Mouse (Mus musculus) spleen, adult 2 months (tissue): ENCODE data around the gene Cdc42. TPM values are rescaled to one million over a fixed set of nuclear protein-coding genes. Genes with fewer than 3 reads are reported as not detected.

Experiments
- DNase-seq, 2 experiments: peaks; one replicate each; pipeline versions ENCODE4 v3.0.0 to v3.0.0-alpha.2; 2012 to 2021; ENCODE audit warnings: low spot score in 2 of 2, low read depth in 1 of 2
- H3K27ac ChIP-seq: fragments of 200-500 bp; 2 replicates; pipeline ENCODE4 v1.5.1; 2012; ENCODE audit warnings: low read length, inconsistent platforms; ENCODE audit not compliant: insufficient read depth
- H3K27me3 ChIP-seq: fragments of 200-500 bp; 2 replicates; pipeline ENCODE4 v1.6.1; 2012; ENCODE audit warnings: mild to moderate bottlenecking, moderate library complexity, low read length, inconsistent platforms; ENCODE audit not compliant: control insufficient read depth, insufficient read depth
- H3K36me3 ChIP-seq: fragments of 200-500 bp; 2 replicates; pipeline ENCODE4 v1.6.1; 2012; ENCODE audit warnings: mild to moderate bottlenecking, low read length, inconsistent platforms; ENCODE audit not compliant: control insufficient read depth, insufficient read depth
- H3K4me1 ChIP-seq: fragments of 200-500 bp; 2 replicates; pipeline ENCODE4 v1.6.1; 2011; ENCODE audit warnings: inconsistent platforms; ENCODE audit not compliant: control insufficient read depth, insufficient read depth, insufficient read length
- H3K4me3 ChIP-seq: fragments of 200-500 bp; 2 replicates; pipeline ENCODE4 v1.5.1; 2011; ENCODE audit warnings: mild to moderate bottlenecking, inconsistent platforms; ENCODE audit not compliant: insufficient read depth, insufficient read length; ENCODE audit errors: extremely low read depth
- CTCF ChIP-seq: fragments of 200-500 bp; IDR thresholded peaks from 2 replicates; pipeline ENCODE4 v1.5.1; 2011; ENCODE audit warnings: mild to moderate bottlenecking, inconsistent platforms; ENCODE audit not compliant: insufficient read depth, insufficient read length, insufficient replicate concordance; ENCODE audit errors: extremely low read depth
- POLR2A ChIP-seq: fragments of 200-500 bp; IDR thresholded peaks from 2 replicates; pipeline ENCODE4 v1.6.1; 2011; ENCODE audit warnings: low read depth, low read length, inconsistent platforms
- WGBS: fragments of 180-500 bp; shearing (Covaris S2); methylation state at CpG from one replicate; pipeline ENCODE4 v1.1.7; 2018; 5-methylcytosine and 5-hydroxymethylcytosine counted together
- polyA plus RNA-seq: library from polyadenylated mRNA; depleted of rRNA; stranded (reverse); fragments of >200 nt; gene quantifications from 2 replicates; pipeline ENCODE4 v1.2.3, GENCODE M21; 2012

The Cdc42 gene
- polyA plus RNA-seq, 1 experiment, result 55.5 TPM

DNA sequence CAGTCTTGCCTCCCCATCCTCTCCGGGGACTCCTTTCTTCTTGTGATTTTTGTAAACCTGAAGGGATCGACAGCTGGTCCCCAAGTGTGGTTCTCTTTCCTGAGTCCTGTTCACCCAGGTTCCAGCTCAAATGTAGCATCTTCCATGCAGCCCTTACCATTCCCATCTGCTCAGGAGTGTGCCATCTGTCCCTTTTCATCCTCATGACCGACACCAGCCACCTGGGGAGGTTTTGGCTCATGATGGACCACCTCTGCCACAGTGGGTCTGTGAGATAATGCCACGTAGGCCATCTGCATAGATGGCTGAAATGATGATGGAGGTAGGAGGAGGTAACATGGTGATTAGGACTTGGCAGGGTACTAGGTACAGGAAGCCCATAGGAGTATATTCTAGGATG, 32.7 kb upstream of the Cdc42 start:
- WGBS, result 91% methylated on average over 4 of the region's 4 CpGs
- no peaks in the 10 kb centered on the region for H3K4me1 ChIP-seq
- no peak overlapping the region for H3K4me3 ChIP-seq
- no peaks in the 10 kb centered on the region for H3K27me3 ChIP-seq
- no peak overlapping the region for H3K27ac ChIP-seq
- no peak for DNase-seq
- no peak for TF ChIP-seq POLR2A
- no peak for TF ChIP-seq CTCF
- H3K36me3 ChIP-seq, result no peaks in the 10 kb centered on the region

DNA sequence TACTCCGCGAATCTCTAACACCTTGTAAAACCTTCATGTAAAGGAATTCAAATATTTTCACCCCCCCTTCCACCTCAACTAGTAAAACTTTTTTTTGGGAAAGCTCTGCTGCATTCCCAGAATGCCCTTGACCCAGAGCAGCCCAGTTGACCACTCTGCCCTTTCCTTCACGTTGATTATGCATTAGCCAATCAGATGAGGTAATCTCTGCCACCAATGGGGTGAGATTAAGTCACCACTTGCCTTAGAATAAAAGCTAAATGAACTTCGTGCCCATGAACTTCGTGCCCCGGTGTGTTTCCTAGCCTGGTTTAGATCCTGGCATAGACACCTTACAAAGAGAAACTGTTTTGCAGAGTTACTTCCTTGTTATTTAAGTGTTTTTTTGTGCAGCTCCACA, 31.5 kb upstream of the Cdc42 start:
- no peak for DNase-seq
- H3K4me3 ChIP-seq, result no peak overlapping the region
- no peak overlapping the region; the same call in 1 of the 2 replicates for H3K27ac ChIP-seq
- H3K27me3 ChIP-seq, result no peaks in the 10 kb centered on the region
- H3K36me3 ChIP-seq, result no peaks in the 10 kb centered on the region
- 10% methylated on average over 6 of the region's 6 CpGs for WGBS
- no peak for TF ChIP-seq POLR2A
- TF ChIP-seq CTCF, result no peak
- no peaks in the 10 kb centered on the region for H3K4me1 ChIP-seq

GRCm38 (mm10) chr4:137388059-137388794, 30.7 kb upstream of the Cdc42 start:
- H3K4me1 ChIP-seq, result no peaks in the 10 kb centered on the region
- peak; percentile 79 to 82 for DNase-seq
- under 1% methylated on average over 46 of the region's 46 CpGs for WGBS
- H3K4me3 ChIP-seq, result peak overlapping the region; percentile 75
- H3K36me3 ChIP-seq, result no peaks in the 10 kb centered on the region
- peak overlapping the region; percentile 94 for H3K27ac ChIP-seq
- H3K27me3 ChIP-seq, result no peaks in the 10 kb centered on the region
- peak; percentile 46; the same call in 1 of the 2 replicates for TF ChIP-seq POLR2A
- no peak for TF ChIP-seq CTCF

GRCm38 (mm10) chr4:137387482-137388058, 30.1 kb upstream of the Cdc42 start:
- no peaks in the 10 kb centered on the region for H3K4me1 ChIP-seq
- under 1% methylated on average over 20 of the region's 20 CpGs for WGBS
- TF ChIP-seq POLR2A (no peak), CTCF (no peak)
- no peak for DNase-seq
- no peaks in the 10 kb centered on the region for H3K36me3 ChIP-seq
- peak overlapping the region; percentile 75 for H3K4me3 ChIP-seq
- H3K27me3 ChIP-seq, result no peaks in the 10 kb centered on the region
- H3K27ac ChIP-seq, result peak overlapping the region; percentile 94

- Histone ChIP-seq H3K4me3 (no peak overlapping the region), H3K36me3 (no peaks in the 10 kb centered on the region), H3K27ac (no peak overlapping the region), H3K4me1 (no peaks in the 10 kb centered on the region; the same call in 1 of the 2 replicates), H3K27me3 (no peaks in the 10 kb centered on the region)
- no peak for DNase-seq
- no peak for TF ChIP-seq POLR2A
- TF ChIP-seq CTCF, result no peak
- 53% methylated on average over 16 of the region's 16 CpGs for WGBS
These were observed 23.4 kb upstream of the Cdc42 start for GRCm38 (mm10) chr4:137380702-137381605.

- no peak for DNase-seq
- no peaks in the 10 kb centered on the region; the same call in 1 of the 2 replicates for H3K4me1 ChIP-seq
These were observed 22.3 kb upstream of the Cdc42 start for GRCm38 (mm10) chr4:137379713-137380255.

More at GRCm38 (mm10) chr4:137379713-137380255, 22.3 kb upstream of the Cdc42 start:
- H3K36me3 ChIP-seq, result no peaks in the 10 kb centered on the region
- 94% methylated on average over 10 of the region's 10 CpGs for WGBS
- no peak overlapping the region for H3K4me3 ChIP-seq
- H3K27me3 ChIP-seq, result no peaks in the 10 kb centered on the region
- H3K27ac ChIP-seq, result no peak overlapping the region
- TF ChIP-seq POLR2A (no peak), CTCF (no peak)
